Mouse (Mus musculus): ENCODE results near the gene Thrap3. TPM values are rescaled to one million over a fixed set of nuclear protein-coding genes. Genes with fewer than 3 reads are reported as not detected.
A peak's percentile ranks its signal among the peaks of the same experiment; 100 is the strongest.
"Not testable (repeated sequence)": the region's sequence is repeated elsewhere in the genome, so short reads cannot be mapped to it uniquely, and the experiment has no call there.

The Thrap3 gene
- polyA plus RNA-seq, 1 experiment from 2014 or later = 232 TPM

- H3K36me3 ChIP-seq (replicated peaks; ENCODE audit: control insufficient read depth, insufficient read depth, low read depth, low read length) = no peaks in the 10 kb centered on the region; the same call in 1 of the 2 replicates
- no peak for ATAC-seq (replicated peaks; ENCODE audit: insufficient number of reproducible peaks, low FRiP score, low TSS enrichment, low read depth)
- 90% methylated on average over 3 of the region's 3 CpGs for WGBS
These were observed 5.1 kb downstream of the Thrap3 start for GRCm38 (mm10) chr4:126197485-126197884.

GRCm38 (mm10) chr4:126194916-126195315, 7.6 kb downstream of the Thrap3 start:
- Histone ChIP-seq H3K9ac (replicated peaks; ENCODE audit: low read length) (no peak overlapping the region), H3K4me3 (ENCODE audit: low read depth, low read length) (no peak overlapping the region), H3K4me2 (ENCODE audit: low read depth, low read length) (no peak overlapping the region), H3K27ac (replicated peaks; ENCODE audit: low read depth, low read length) (no peak overlapping the region), H3K4me1 (ENCODE audit: control insufficient read depth, insufficient read depth, low read length) (no peaks in the 10 kb centered on the region), H3K36me3 (replicated peaks; ENCODE audit: control insufficient read depth, insufficient read depth, low read depth, low read length) (no peaks in the 10 kb centered on the region; the same call in 1 of the 2 replicates), H3K9me3 (replicated peaks; ENCODE audit: control insufficient read depth, low read length) (no peaks in the 10 kb centered on the region), H3K27me3 (ENCODE audit: control insufficient read depth, insufficient read depth, low read length) (no peaks in the 10 kb centered on the region)
- DNase-seq (ENCODE audit: low spot score) = no peak
- 94% methylated on average over 4 of the region's 4 CpGs for WGBS
- ATAC-seq (replicated peaks; ENCODE audit: insufficient number of reproducible peaks, low FRiP score, low TSS enrichment, low read depth) = no peak

More at GRCm38 (mm10) chr4:126197485-126197884, 5.1 kb downstream of the Thrap3 start:
- DNase-seq (ENCODE audit: low spot score) = no peak
- Histone ChIP-seq H3K27me3 (ENCODE audit: control insufficient read depth, insufficient read depth, low read length) (no peaks in the 10 kb centered on the region), H3K27ac (replicated peaks; ENCODE audit: low read depth, low read length) (no peak overlapping the region), H3K4me2 (ENCODE audit: low read depth, low read length) (no peak overlapping the region), H3K4me3 (ENCODE audit: low read depth, low read length) (no peak overlapping the region), H3K9me3 (replicated peaks; ENCODE audit: control insufficient read depth, low read length) (no peaks in the 10 kb centered on the region), H3K4me1 (ENCODE audit: control insufficient read depth, insufficient read depth, low read length) (no peaks in the 10 kb centered on the region), H3K9ac (replicated peaks; ENCODE audit: low read length) (no peak overlapping the region)

GRCm38 (mm10) chr4:126194216-126194615, 8.3 kb downstream of the Thrap3 start:
- Histone ChIP-seq H3K36me3 (replicated peaks; ENCODE audit: control insufficient read depth, insufficient read depth, low read depth, low read length) (no peaks in the 10 kb centered on the region; the same call in 1 of the 2 replicates), H3K4me2 (ENCODE audit: low read depth, low read length) (no peak overlapping the region), H3K27ac (replicated peaks; ENCODE audit: low read depth, low read length) (no peak overlapping the region), H3K4me1 (ENCODE audit: control insufficient read depth, insufficient read depth, low read length) (no peaks in the 10 kb centered on the region), H3K9ac (replicated peaks; ENCODE audit: low read length) (no peak overlapping the region), H3K27me3 (ENCODE audit: control insufficient read depth, insufficient read depth, low read length) (no peaks in the 10 kb centered on the region), H3K4me3 (ENCODE audit: low read depth, low read length) (no peak overlapping the region), H3K9me3 (replicated peaks; ENCODE audit: control insufficient read depth, low read length) (no peaks in the 10 kb centered on the region)
- ATAC-seq (replicated peaks; ENCODE audit: insufficient number of reproducible peaks, low FRiP score, low TSS enrichment, low read depth) = no peak
- DNase-seq (ENCODE audit: low spot score) = no peak

GRCm38 (mm10) chr4:126190636-126191035, 11.9 kb downstream of the Thrap3 start:
- H3K9ac ChIP-seq (replicated peaks; ENCODE audit: low read length) = no peak overlapping the region
- no peaks in the 10 kb centered on the region for H3K4me1 ChIP-seq (ENCODE audit: control insufficient read depth, insufficient read depth, low read length)
- no peaks in the 10 kb centered on the region; the same call in 1 of the 2 replicates for H3K36me3 ChIP-seq (replicated peaks; ENCODE audit: control insufficient read depth, insufficient read depth, low read depth, low read length)
- ATAC-seq (replicated peaks; ENCODE audit: insufficient number of reproducible peaks, low FRiP score, low TSS enrichment, low read depth) (no peak), DNase-seq (ENCODE audit: low spot score) (no peak)
- H3K4me3 ChIP-seq (ENCODE audit: low read depth, low read length) = no peak overlapping the region
- no peak overlapping the region for H3K27ac ChIP-seq (replicated peaks; ENCODE audit: low read depth, low read length)
- H3K4me2 ChIP-seq (ENCODE audit: low read depth, low read length) = no peak overlapping the region
- no peaks in the 10 kb centered on the region for H3K9me3 ChIP-seq (replicated peaks; ENCODE audit: control insufficient read depth, low read length)
- no peaks in the 10 kb centered on the region for H3K27me3 ChIP-seq (ENCODE audit: control insufficient read depth, insufficient read depth, low read length)
- 91% methylated on average over 2 of the region's 2 CpGs for WGBS

GRCm38 (mm10) chr4:126187096-126187495, 15.5 kb downstream of the Thrap3 start:
- Histone ChIP-seq H3K4me1 (ENCODE audit: control insufficient read depth, insufficient read depth, low read length) (no peaks in the 10 kb centered on the region), H3K9me3 (replicated peaks; ENCODE audit: control insufficient read depth, low read length) (no peaks in the 10 kb centered on the region), H3K36me3 (replicated peaks; ENCODE audit: control insufficient read depth, insufficient read depth, low read depth, low read length) (no peaks in the 10 kb centered on the region; the same call in 1 of the 2 replicates), H3K4me3 (ENCODE audit: low read depth, low read length) (no peak overlapping the region), H3K9ac (replicated peaks; ENCODE audit: low read length) (no peak overlapping the region), H3K4me2 (ENCODE audit: low read depth, low read length) (no peak overlapping the region), H3K27ac (replicated peaks; ENCODE audit: low read depth, low read length) (no peak overlapping the region), H3K27me3 (ENCODE audit: control insufficient read depth, insufficient read depth, low read length) (no peaks in the 10 kb centered on the region)
- DNase-seq (ENCODE audit: low spot score) = no peak
- no peak for ATAC-seq (replicated peaks; ENCODE audit: insufficient number of reproducible peaks, low FRiP score, low TSS enrichment, low read depth)
- 98% methylated on average over 3 of the region's 3 CpGs for WGBS

GRCm38 (mm10) chr4:126183034-126183433, 19.5 kb downstream of the Thrap3 start:
- H3K4me3 ChIP-seq (ENCODE audit: low read depth, low read length) = no peak overlapping the region
- no peaks in the 10 kb centered on the region for H3K27me3 ChIP-seq (ENCODE audit: control insufficient read depth, insufficient read depth, low read length)
- DNase-seq (ENCODE audit: low spot score) (no peak), ATAC-seq (replicated peaks; ENCODE audit: insufficient number of reproducible peaks, low FRiP score, low TSS enrichment, low read depth) (no peak)
- H3K4me1 ChIP-seq (ENCODE audit: control insufficient read depth, insufficient read depth, low read length) = no peaks in the 10 kb centered on the region
- no peaks in the 10 kb centered on the region for H3K9me3 ChIP-seq (replicated peaks; ENCODE audit: control insufficient read depth, low read length)
- no peak overlapping the region for H3K27ac ChIP-seq (replicated peaks; ENCODE audit: low read depth, low read length)
- H3K9ac ChIP-seq (replicated peaks; ENCODE audit: low read length) = no peak overlapping the region
- H3K36me3 ChIP-seq (replicated peaks; ENCODE audit: control insufficient read depth, insufficient read depth, low read depth, low read length) = no peaks in the 10 kb centered on the region; the same call in 1 of the 2 replicates
- 85% methylated on average over 5 of the region's 5 CpGs for WGBS
- no peak overlapping the region for H3K4me2 ChIP-seq (ENCODE audit: low read depth, low read length)

GRCm38 (mm10) chr4:126181170-126181957, 21.2 kb downstream of the Thrap3 start:
- peaks cover 7% of the 10 kb centered on the region for H3K36me3 ChIP-seq (replicated peaks; ENCODE audit: control insufficient read depth, insufficient read depth, low read depth, low read length)
- H3K9me3 ChIP-seq (replicated peaks; ENCODE audit: control insufficient read depth, low read length) = no peaks in the 10 kb centered on the region
- no peak overlapping the region for H3K9ac ChIP-seq (replicated peaks; ENCODE audit: low read length)
- no peaks in the 10 kb centered on the region for H3K4me1 ChIP-seq (ENCODE audit: control insufficient read depth, insufficient read depth, low read length)
- no peak; the same call in 1 of the 2 replicates for ATAC-seq (replicated peaks; ENCODE audit: insufficient number of reproducible peaks, low FRiP score, low TSS enrichment, low read depth)
- no peak overlapping the region for H3K4me2 ChIP-seq (ENCODE audit: low read depth, low read length)
- H3K27ac ChIP-seq (replicated peaks; ENCODE audit: low read depth, low read length) = no peak overlapping the region
- peak; percentile 66 for DNase-seq (ENCODE audit: low spot score)
- no peaks in the 10 kb centered on the region for H3K27me3 ChIP-seq (ENCODE audit: control insufficient read depth, insufficient read depth, low read length)
- 71% methylated on average over 7 of the region's 7 CpGs for WGBS
- no peak overlapping the region for H3K4me3 ChIP-seq (ENCODE audit: low read depth, low read length)

- not testable (repeated sequence) for H3K4me1 ChIP-seq (ENCODE audit: control insufficient read depth, insufficient read depth, low read length); H3K27ac ChIP-seq (replicated peaks; ENCODE audit: low read depth, low read length); H3K9ac ChIP-seq (replicated peaks; ENCODE audit: low read length); H3K9me3 ChIP-seq (replicated peaks; ENCODE audit: control insufficient read depth, low read length); ATAC-seq (replicated peaks; ENCODE audit: insufficient number of reproducible peaks, low FRiP score, low TSS enrichment, low read depth); DNase-seq (ENCODE audit: low spot score); H3K4me3 ChIP-seq (ENCODE audit: low read depth, low read length); H3K4me2 ChIP-seq (ENCODE audit: low read depth, low read length); H3K27me3 ChIP-seq (ENCODE audit: control insufficient read depth, insufficient read depth, low read length)
- 91% methylated on average over 7 of the region's 7 CpGs for WGBS
- peaks cover 11% of the 10 kb centered on the region for H3K36me3 ChIP-seq (replicated peaks; ENCODE audit: control insufficient read depth, insufficient read depth, low read depth, low read length)
These were observed 26.6 kb downstream of the Thrap3 start for GRCm38 (mm10) chr4:126175980-126176379.

All from embryonic facial prominence, embryonic 11.5 days (tissue).